Mouse (Mus musculus): ENCODE results near the gene Slc6a18.

- peak; percentile 68; the same call in 1 of the 2 replicates for TF ChIP-seq CTCF (IDR thresholded peaks at IDR 0.05; ENCODE audit: extremely low read depth, insufficient read depth, insufficient read length, insufficient replicate concordance)
- TF ChIP-seq POLR2A (IDR thresholded peaks at IDR 0.05; ENCODE audit: low read depth, low read length) = no peak
These were observed 40.4 kb upstream of the Slc6a18 start for GRCm38 (mm10) chr13:73718225-73718624.

Measured in spleen, adult 2 months (tissue).